In genomic region chr5:93085015-93085598, GRCm38 (mm10) we compare ENCODE assay signal across 12 mouse cellular contexts. TPM values are rescaled to one million over a fixed set of nuclear protein-coding genes. Genes with fewer than 3 reads are reported as not detected.
DNase-seq lines count a peak whose midpoint lies in the region; ATAC-seq and TF ChIP-seq lines count a peak whose summit lies in the region.
"Had no signal": no experiment of that assay in that cellular context is flagged by ENCODE, and none has a peak within 500 bp of the region (broad histone marks: within the 10 kb centered on the region; RNA-seq: fewer than 3 reads in every experiment).

No protein-coding gene starts in this region.

- no peak for ATAC-seq in forebrain, postnatal 0 days
- ATAC-seq in forebrain, embryonic 15.5 days (replicated peaks): no peak
- no peak for ATAC-seq in liver, postnatal 0 days
- ATAC-seq: intestine, embryonic 16.5 days had no signal

- H3K79me2 ChIP-seq in liver, adult 2 months (ENCODE audit: control insufficient read depth, insufficient read depth, low read length): no peaks in the 10 kb centered on the region
- H3K79me2 ChIP-seq in myocyte (ENCODE audit: control insufficient read depth, insufficient read depth): no peaks in the 10 kb centered on the region

- 0 out of 2 replicates have a peak, but pooled peaks have one; percentile 4 for TF ChIP-seq CTCF in forebrain, postnatal 0 days (IDR thresholded peaks at IDR 0.05; ENCODE audit: low read depth)
- no peak for TF ChIP-seq CTCF in liver, adult 2 months (IDR thresholded peaks at IDR 0.05; ENCODE audit: low read depth, low read length)
- no peak for TF ChIP-seq CTCF in liver, postnatal 0 days (IDR thresholded peaks at IDR 0.05; ENCODE audit: low read depth)
- TF ChIP-seq CTCF in embryonic fibroblast, embryonic 13.5 days (IDR thresholded peaks at IDR 0.05; ENCODE audit: borderline replicate concordance, insufficient read depth, low read length): no peak

- no peak overlapping the region for H3ac ChIP-seq in myocyte (ENCODE audit: control insufficient read depth, insufficient read length)

- WGBS in forebrain, postnatal 0 days: 58% methylated on average over 4 of the region's 4 CpGs
- WGBS in forebrain, embryonic 15.5 days: 64% methylated on average over 4 of the region's 4 CpGs
- WGBS in liver, adult 2 months: 50% methylated on average over 4 of the region's 4 CpGs
- WGBS in liver, postnatal 0 days (ENCODE audit: insufficient replicate concordance): 58% methylated on average over 4 of the region's 4 CpGs

- no peaks in the 10 kb centered on the region for H3K9me3 ChIP-seq in forebrain, postnatal 0 days (ENCODE audit: low read length)
- no peaks in the 10 kb centered on the region for H3K9me3 ChIP-seq in forebrain, embryonic 15.5 days
- H3K9me3 ChIP-seq in liver, postnatal 0 days (ENCODE audit: low read length): no peaks in the 10 kb centered on the region
- H3K9me3 ChIP-seq: embryonic facial prominence, embryonic 12.5 days; midbrain, embryonic 12.5 days; stomach, embryonic 15.5 days had no signal

- DNase-seq in forebrain, postnatal 0 days: no peak
- peak; percentile 9 for DNase-seq in liver, adult 2 months (ENCODE audit: extremely low read depth, low read depth, low spot score)
- DNase-seq in liver, postnatal 0 days: no peak
- DNase-seq in thymus, postnatal 10 days (ENCODE audit: low spot score in 2 of 2): no peak
- DNase-seq in ovary, postnatal 14 days (ENCODE audit: low spot score): no peak

- no peak for TF ChIP-seq POLR2A in liver, adult 2 months (IDR thresholded peaks at IDR 0.05; ENCODE audit: extremely low read depth, insufficient read depth, low read length)
- TF ChIP-seq POLR2A in embryonic fibroblast, embryonic 13.5 days (IDR thresholded peaks at IDR 0.05; ENCODE audit: low read depth, low read length): no peak
- no peak for TF ChIP-seq POLR2A in myocyte (IDR thresholded peaks at IDR 0.05; ENCODE audit: insufficient read length, low read depth)

- TF ChIP-seq EP300 in liver, postnatal 0 days (IDR thresholded peaks at IDR 0.05; ENCODE audit: low read depth): no peak

- H3K4me1 ChIP-seq in forebrain, postnatal 0 days (ENCODE audit: insufficient read depth): no peaks in the 10 kb centered on the region
- H3K4me1 ChIP-seq in forebrain, embryonic 15.5 days: no peaks in the 10 kb centered on the region
- H3K4me1 ChIP-seq in liver, adult 2 months (ENCODE audit: control insufficient read depth, insufficient read depth, low read length): no peaks in the 10 kb centered on the region
- H3K4me1 ChIP-seq in liver, postnatal 0 days (ENCODE audit: insufficient read depth): no peaks in the 10 kb centered on the region
- H3K4me1 ChIP-seq in embryonic fibroblast, embryonic 13.5 days (ENCODE audit: control insufficient read depth, insufficient read depth, low read length): 0 out of 2 replicates have a peak, but pooled peaks cover 2% of the 10 kb centered on the region
- H3K4me1 ChIP-seq: embryonic facial prominence, embryonic 12.5 days; midbrain, embryonic 12.5 days; stomach, embryonic 15.5 days had no signal

- no peaks in the 10 kb centered on the region for H3K27me3 ChIP-seq in forebrain, postnatal 0 days (ENCODE audit: insufficient read depth, low read length)
- H3K27me3 ChIP-seq in forebrain, embryonic 15.5 days: no peaks in the 10 kb centered on the region
- H3K27me3 ChIP-seq in liver, adult 2 months (ENCODE audit: control insufficient read depth, insufficient read depth, low read length): no peaks in the 10 kb centered on the region
- no peaks in the 10 kb centered on the region for H3K27me3 ChIP-seq in liver, postnatal 0 days (ENCODE audit: insufficient read depth, low read length)
- H3K27me3 ChIP-seq in myocyte (ENCODE audit: control insufficient read depth, insufficient read depth, insufficient read length): no peaks in the 10 kb centered on the region
- H3K27me3 ChIP-seq: embryonic facial prominence, embryonic 12.5 days; midbrain, embryonic 12.5 days; stomach, embryonic 15.5 days had no signal

- no peak overlapping the region for H3K4me2 ChIP-seq in forebrain, postnatal 0 days (ENCODE audit: low read depth)
- no peak overlapping the region for H3K4me2 ChIP-seq in forebrain, embryonic 15.5 days (replicated peaks)
- no peak overlapping the region for H3K4me2 ChIP-seq in liver, postnatal 0 days (ENCODE audit: low read depth, low read length)
- peak overlapping the region; percentile 31 for H3K4me2 ChIP-seq in myocyte (ENCODE audit: low read depth)
- H3K4me2 ChIP-seq: embryonic facial prominence, embryonic 12.5 days; midbrain, embryonic 12.5 days; stomach, embryonic 15.5 days had no signal

- no peaks in the 10 kb centered on the region; the same call in 1 of the 2 replicates for H3K36me3 ChIP-seq in forebrain, postnatal 0 days (ENCODE audit: insufficient read depth)
- H3K36me3 ChIP-seq in forebrain, embryonic 15.5 days: no peaks in the 10 kb centered on the region
- H3K36me3 ChIP-seq in liver, adult 2 months (ENCODE audit: control insufficient read depth, insufficient read depth, low read length): no peaks in the 10 kb centered on the region
- H3K36me3 ChIP-seq in liver, postnatal 0 days (replicated peaks; ENCODE audit: insufficient read depth, low read length): no peaks in the 10 kb centered on the region
- H3K36me3 ChIP-seq in myocyte (ENCODE audit: control insufficient read depth, insufficient read depth): no peaks in the 10 kb centered on the region
- H3K36me3 ChIP-seq: embryonic facial prominence, embryonic 12.5 days; midbrain, embryonic 12.5 days; stomach, embryonic 15.5 days had no signal

- no peak overlapping the region for H3K27ac ChIP-seq in forebrain, postnatal 0 days (ENCODE audit: low read depth, low read length)
- no peak overlapping the region for H3K27ac ChIP-seq in forebrain, embryonic 15.5 days (replicated peaks)
- H3K27ac ChIP-seq in liver, adult 2 months (replicated peaks; ENCODE audit: insufficient read depth, low read depth, low read length): no peak overlapping the region
- no peak overlapping the region for H3K27ac ChIP-seq in liver, postnatal 0 days (ENCODE audit: low read depth)
- peak overlapping the region; percentile 78 for H3K27ac ChIP-seq in embryonic fibroblast, embryonic 13.5 days (ENCODE audit: insufficient read depth, low read length)
- H3K27ac ChIP-seq: embryonic facial prominence, embryonic 12.5 days; midbrain, embryonic 12.5 days; stomach, embryonic 15.5 days had no signal

- H3K4me3 ChIP-seq in forebrain, postnatal 0 days (ENCODE audit: low read depth, low read length): no peak overlapping the region
- no peak overlapping the region for H3K4me3 ChIP-seq in forebrain, embryonic 15.5 days
- H3K4me3 ChIP-seq in liver, adult 2 months (ENCODE audit: insufficient read depth, low read depth, low read length): no peak overlapping the region
- no peak overlapping the region for H3K4me3 ChIP-seq in liver, postnatal 0 days (ENCODE audit: low read depth, low read length)
- H3K4me3 ChIP-seq in embryonic fibroblast, embryonic 13.5 days (ENCODE audit: insufficient read depth, low read length): no peak overlapping the region
- H3K4me3 ChIP-seq in myocyte: no peak overlapping the region
- H3K4me3 ChIP-seq: embryonic facial prominence, embryonic 12.5 days; midbrain, embryonic 12.5 days; stomach, embryonic 15.5 days had no signal

- H3K9ac ChIP-seq in forebrain, postnatal 0 days: no peak overlapping the region
- no peak overlapping the region for H3K9ac ChIP-seq in forebrain, embryonic 15.5 days (replicated peaks)
- no peak overlapping the region for H3K9ac ChIP-seq in liver, adult 2 months (ENCODE audit: low read depth, low read length)
- H3K9ac ChIP-seq in liver, postnatal 0 days (replicated peaks): no peak overlapping the region
- H3K9ac ChIP-seq: embryonic facial prominence, embryonic 12.5 days; midbrain, embryonic 12.5 days; stomach, embryonic 15.5 days had no signal

TF ChIP-seq in myocyte, 11 proteins besides CTCF, POLR2A, EP300 and RAD21:
- no peak for TF ChIP-seq TCF3 (IDR thresholded peaks at IDR 0.05; ENCODE audit: insufficient read length, low read depth)
- no peak for TF ChIP-seq E2F4 (IDR thresholded peaks at IDR 0.05; ENCODE audit: insufficient read depth)
- no peak for TF ChIP-seq MYOG (IDR thresholded peaks at IDR 0.05; ENCODE audit: control insufficient read depth in 1 of 3, insufficient read depth in 1 of 3, insufficient read length in 2 of 3, low read depth in 2 of 3)
- TF ChIP-seq REST (IDR thresholded peaks at IDR 0.05; ENCODE audit: insufficient read depth, insufficient read length): no peak
- no peak for TF ChIP-seq TCF12 (IDR thresholded peaks at IDR 0.05; ENCODE audit: insufficient read depth, poor library complexity, severe bottlenecking)
- TF ChIP-seq USF1 (IDR thresholded peaks at IDR 0.05; ENCODE audit: low read depth): no peak
- TF ChIP-seq POLR2AphosphoS2 (IDR thresholded peaks at IDR 0.05; ENCODE audit: insufficient read length, low read depth): no peak
- TF ChIP-seq SRF (IDR thresholded peaks at IDR 0.05; ENCODE audit: control insufficient read depth, insufficient read length, low read depth): no peak
- TF ChIP-seq CEBPB (IDR thresholded peaks at IDR 0.05; ENCODE audit: insufficient read depth, poor library complexity, severe bottlenecking): no peak

RNA-seq across cellular contexts. Expression of gene Sept11, which starts 8.1 kb away (rescaled TPM):
- 87.2 and 104 TPM in 2 replicates for total RNA-seq in forebrain, postnatal 0 days (2014; rRNA removed)
- polyA plus RNA-seq in forebrain, postnatal 0 days (2015; fragmentation: Nextera tagmentation; extraction: Ambion mirVana): 85.9 and 104 TPM in 2 replicates
- 174 and 180 TPM in 2 replicates for polyA plus RNA-seq in forebrain, embryonic 15.5 days (2015; fragmentation: Nextera tagmentation; extraction: Ambion mirVana)
- total RNA-seq in liver, adult 2 months (2014; rRNA removed): 7.1 and 10.7 TPM in 2 replicates
- polyA plus RNA-seq in liver, adult 2 months (2012; rRNA removed): 7.3 and 9.2 TPM in 2 replicates
- polyA plus RNA-seq in liver, postnatal 0 days (2015; fragmentation: Nextera tagmentation; extraction: Ambion mirVana): 12.1 and 12.2 TPM in 2 replicates
- polyA plus RNA-seq in embryonic fibroblast, embryonic 13.5 days (2011; ENCODE audit: insufficient read length, low read depth, missing spikeins): 406 and 428 TPM in 2 replicates
- 114 TPM for polyA plus RNA-seq in myocyte (2012; fragmentation: generic; extraction: Trizol)

RNA-seq across cellular contexts. Expression of gene Sowahb, which starts 40.3 kb away (rescaled TPM):
- 0.10 and 0.46 TPM in 2 replicates for total RNA-seq in forebrain, postnatal 0 days (2014; rRNA removed)
- polyA plus RNA-seq in forebrain, postnatal 0 days (2015; fragmentation: Nextera tagmentation; extraction: Ambion mirVana): 0.10 and 0.12 TPM in 2 replicates
- polyA plus RNA-seq in forebrain, embryonic 15.5 days (2015; fragmentation: Nextera tagmentation; extraction: Ambion mirVana): 0.08 TPM in 1 of 2 replicates, not detected in the other
- total RNA-seq in liver, adult 2 months (2014; rRNA removed): 1.2 and 1.6 TPM in 2 replicates
- 3.4 and 3.9 TPM in 2 replicates for polyA plus RNA-seq in liver, adult 2 months (2012; rRNA removed)
- 1.8 and 3.9 TPM in 2 replicates for polyA plus RNA-seq in liver, postnatal 0 days (2015; fragmentation: Nextera tagmentation; extraction: Ambion mirVana)
- polyA plus RNA-seq in embryonic fibroblast, embryonic 13.5 days (2011; ENCODE audit: insufficient read length, low read depth, missing spikeins): not detected in 2 replicates
- not detected for polyA plus RNA-seq in myocyte (2012; fragmentation: generic; extraction: Trizol)
